Mouse (Mus musculus) liver, postnatal 0 days (tissue): ENCODE measurements around the gene Gpatch2l.

Experiments
- CTCF ChIP-seq: sonication (generic); IDR thresholded peaks from 2 replicates; pipeline ENCODE4 v1.5.1; 2016; ENCODE audit warnings: antibody characterized with exemption, low read depth
- EP300 ChIP-seq: IDR thresholded peaks from 2 replicates; pipeline ENCODE4 v1.6.1; 2016; ENCODE audit warnings: antibody characterized with exemption, low read depth, mild to moderate bottlenecking

DNA sequence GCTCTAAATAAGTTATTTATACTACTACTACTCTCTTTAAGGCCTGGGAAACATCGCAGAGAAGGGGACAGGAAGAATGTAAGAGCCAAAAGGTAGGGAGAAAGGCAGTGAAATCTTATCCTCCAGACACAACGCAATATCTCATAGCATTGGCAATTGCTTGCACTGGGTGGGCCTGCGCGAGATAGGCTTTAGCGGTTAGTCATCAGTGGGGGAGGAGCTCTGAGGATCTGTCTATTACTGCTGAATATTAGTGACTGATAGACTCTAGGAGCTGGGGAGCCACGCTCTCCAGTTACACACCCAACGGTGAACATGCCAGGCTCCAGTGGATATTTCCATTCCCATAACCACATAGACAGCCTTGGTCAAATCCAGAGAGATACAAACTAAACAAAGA lies 44.7 kb upstream of the Gpatch2l start:
- TF ChIP-seq CTCF (no peak), EP300 (no peak)
